Mouse (Mus musculus) midbrain, embryonic 11.5 days (tissue): ENCODE data around the gene Ubr2. TPM values are rescaled to one million over a fixed set of nuclear protein-coding genes. Genes with fewer than 3 reads are reported as not detected.

Experiments
- ATAC-seq: fragments of 200-750 bp; cut with Nextera tagmentation; 2 replicates; pipeline ENCODE4 v1.8.0; 2017; ENCODE audit warnings: moderate TSS enrichment, moderate library complexity; ENCODE audit not compliant: low FRiP score
- DNase-seq: peaks from one replicate; pipeline ENCODE4 v3.0.0; 2015; ENCODE audit warnings: low spot score; ENCODE audit errors: missing footprints
- H3K27ac ChIP-seq: fragments of 300-500 bp; sonication (generic); 2 replicates; pipeline ENCODE4 v1.5.1; 2014; ENCODE audit warnings: low read depth, low read length
- H3K27me3 ChIP-seq: fragments of 300-500 bp; sonication (generic); 2 replicates; pipeline ENCODE4 v1.6.1; 2014; ENCODE audit warnings: mild to moderate bottlenecking, low read length, moderate library complexity, mixed read lengths; ENCODE audit not compliant: control insufficient read depth, insufficient read depth
- H3K36me3 ChIP-seq: fragments of 300-500 bp; sonication (generic); 2 replicates; pipeline ENCODE4 v1.6.1; 2014; ENCODE audit warnings: mild to moderate bottlenecking, low read length, moderate library complexity, mixed read lengths; ENCODE audit not compliant: control insufficient read depth, insufficient read depth
- H3K4me1 ChIP-seq: fragments of 300-500 bp; sonication (generic); 2 replicates; pipeline ENCODE4 v1.6.1; 2014; ENCODE audit warnings: low read length; ENCODE audit not compliant: control insufficient read depth, insufficient read depth
- H3K4me2 ChIP-seq: fragments of 300-500 bp; sonication (generic); 2 replicates; pipeline ENCODE4 v1.6.1; 2014; ENCODE audit warnings: mild to moderate bottlenecking, moderate library complexity
- H3K4me3 ChIP-seq: fragments of 300-500 bp; sonication (generic); 2 replicates; pipeline ENCODE4 v1.5.1; 2014; ENCODE audit warnings: low read depth, low read length
- H3K9ac ChIP-seq: fragments of 300-500 bp; sonication (generic); 2 replicates; pipeline ENCODE4 v1.6.1; 2014; ENCODE audit warnings: low read length
- H3K9me3 ChIP-seq: fragments of 300-500 bp; sonication (generic); 2 replicates; pipeline ENCODE4 v1.6.1; 2016; ENCODE audit warnings: low read length; ENCODE audit not compliant: control insufficient read depth
- WGBS: fragments of 180-500 bp; shearing (Covaris S2); extraction: QIAGEN DNeasy Blood & Tissue Kit; methylation state at CpG from one replicate; pipeline ENCODE4 v1.1.7; 2014; 5-methylcytosine and 5-hydroxymethylcytosine counted together
- polyA plus RNA-seq: library from polyadenylated mRNA; unstranded; fragments of >200 nt; fragmentation: Nextera tagmentation; extraction: Ambion mirVana; gene quantifications from 2 replicates; pipeline ENCODE4 v1.2.1, GENCODE M21; 2014

The Ubr2 gene
- polyA plus RNA-seq, 1 experiment from 2014 or later, result 18.7 TPM

GRCm38 (mm10) chr17:46929277-46929676 lies 81.1 kb downstream of the Ubr2 start:
- 89% methylated on average over 12 of the region's 12 CpGs for WGBS
- Histone ChIP-seq H3K4me2 (no peak overlapping the region), H3K36me3 (peaks cover 23% of the 10 kb centered on the region), H3K9ac (no peak overlapping the region), H3K4me3 (no peak overlapping the region), H3K27ac (no peak overlapping the region), H3K9me3 (no peaks in the 10 kb centered on the region), H3K27me3 (no peaks in the 10 kb centered on the region), H3K4me1 (no peaks in the 10 kb centered on the region)
- DNase-seq (no peak), ATAC-seq (no peak)

DNA sequence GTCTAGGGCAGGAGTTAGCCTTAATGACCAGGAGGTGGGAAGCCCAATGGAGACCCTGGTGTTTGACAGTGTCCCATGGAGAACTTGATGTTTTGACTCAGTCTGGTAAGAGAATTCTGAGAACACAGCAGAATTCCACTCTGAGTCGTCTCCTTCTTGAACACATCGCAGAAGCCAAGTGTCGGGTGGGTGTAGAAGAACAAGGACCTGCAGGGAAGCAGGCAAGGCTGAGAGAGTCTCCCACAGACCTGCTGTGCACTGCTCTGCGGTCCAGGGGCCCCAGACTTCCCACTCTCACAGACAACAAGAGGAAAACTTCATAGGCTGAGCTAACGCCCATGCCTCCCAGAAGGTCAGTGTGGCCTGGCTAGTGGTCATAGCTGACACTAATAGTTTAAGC lies 82.6 kb downstream of the Ubr2 start:
- no peaks in the 10 kb centered on the region for H3K27me3 ChIP-seq
- H3K9me3 ChIP-seq, result no peaks in the 10 kb centered on the region
- no peak for DNase-seq
- no peak for ATAC-seq
- H3K36me3 ChIP-seq, result peaks cover 12% of the 10 kb centered on the region; the same call in 1 of the 2 replicates
- no peak overlapping the region for H3K27ac ChIP-seq
- no peak overlapping the region for H3K4me3 ChIP-seq
- H3K9ac ChIP-seq, result no peak overlapping the region
- H3K4me2 ChIP-seq, result no peak overlapping the region
- H3K4me1 ChIP-seq, result no peaks in the 10 kb centered on the region
- 92% methylated on average over 5 of the region's 5 CpGs for WGBS

- Histone ChIP-seq H3K4me1 (no peaks in the 10 kb centered on the region), H3K27ac (no peak overlapping the region), H3K4me2 (no peak overlapping the region), H3K27me3 (no peaks in the 10 kb centered on the region), H3K36me3 (peaks cover 5% of the 10 kb centered on the region; the same call in 1 of the 2 replicates), H3K9me3 (no peaks in the 10 kb centered on the region), H3K4me3 (no peak overlapping the region), H3K9ac (no peak overlapping the region)
- 75% methylated on average over 3 of the region's 3 CpGs for WGBS
- no peak for DNase-seq
- ATAC-seq, result no peak
Observed at GRCm38 (mm10) chr17:46926941-46927340, 83.4 kb downstream of the Ubr2 start.

DNA sequence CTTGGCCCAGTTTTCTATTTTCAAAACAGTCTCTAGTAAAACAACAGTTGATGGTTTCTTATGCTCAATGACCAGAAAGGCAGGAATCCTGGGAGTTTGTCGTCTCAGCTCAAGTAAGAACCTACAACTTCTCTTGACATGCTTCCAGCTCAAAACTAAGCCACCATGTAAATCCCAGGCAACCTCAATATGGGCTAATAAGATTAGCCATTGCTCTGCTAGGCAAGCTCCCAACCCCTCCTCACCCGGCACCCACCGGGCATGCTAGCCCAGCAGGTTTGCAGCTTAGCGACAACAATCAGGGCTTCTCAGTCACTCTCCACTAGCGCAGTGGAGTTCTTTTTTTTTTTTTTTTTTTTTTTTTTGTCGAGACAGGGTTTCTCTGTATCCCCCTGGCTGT lies 84.2 kb downstream of the Ubr2 start:
- Histone ChIP-seq H3K4me2 (no peak overlapping the region), H3K9me3 (no peaks in the 10 kb centered on the region), H3K36me3 (peaks cover 3% of the 10 kb centered on the region; the same call in 1 of the 2 replicates), H3K4me3 (no peak overlapping the region), H3K4me1 (no peaks in the 10 kb centered on the region), H3K27me3 (no peaks in the 10 kb centered on the region), H3K9ac (no peak overlapping the region), H3K27ac (no peak overlapping the region)
- 25% methylated on average over 6 of the region's 6 CpGs for WGBS
- no peak for DNase-seq
- no peak for ATAC-seq

GRCm38 (mm10) chr17:46920855-46921254 lies 89.5 kb downstream of the Ubr2 start:
- H3K4me2 ChIP-seq, result no peak overlapping the region
- no peaks in the 10 kb centered on the region for H3K4me1 ChIP-seq
- no peak overlapping the region for H3K27ac ChIP-seq
- H3K36me3 ChIP-seq, result no peaks in the 10 kb centered on the region
- DNase-seq (no peak), ATAC-seq (no peak)
- H3K9ac ChIP-seq, result no peak overlapping the region
- 65% methylated on average over 6 of the region's 6 CpGs for WGBS
- H3K4me3 ChIP-seq, result no peak overlapping the region
- H3K9me3 ChIP-seq, result no peaks in the 10 kb centered on the region
- no peaks in the 10 kb centered on the region for H3K27me3 ChIP-seq

DNA sequence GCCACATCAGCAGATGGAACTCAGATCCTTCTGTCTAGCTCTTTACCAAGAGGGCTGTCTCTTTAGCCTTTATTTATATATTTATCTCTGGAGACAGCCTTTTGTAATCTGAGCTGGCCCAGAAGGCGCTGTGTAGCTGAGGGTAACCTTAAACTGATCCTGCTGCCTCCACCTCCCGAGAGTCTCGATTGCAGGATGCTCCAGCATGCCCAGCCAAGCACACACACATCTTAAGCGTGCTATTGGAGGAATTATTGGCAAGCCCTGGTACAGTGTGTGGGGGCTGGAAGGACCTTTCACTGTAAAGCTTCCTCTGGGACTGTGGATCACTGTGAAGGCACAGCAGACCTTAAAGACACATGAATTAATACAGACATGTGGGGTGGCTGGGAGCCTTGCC lies 91.4 kb downstream of the Ubr2 start:
- 60% methylated on average over 4 of the region's 4 CpGs for WGBS
- Histone ChIP-seq H3K9ac (no peak overlapping the region), H3K27ac (no peak overlapping the region), H3K27me3 (no peaks in the 10 kb centered on the region), H3K4me3 (no peak overlapping the region), H3K4me1 (no peaks in the 10 kb centered on the region), H3K36me3 (no peaks in the 10 kb centered on the region), H3K4me2 (no peak overlapping the region), H3K9me3 (no peaks in the 10 kb centered on the region)
- DNase-seq (no peak), ATAC-seq (no peak)

DNA sequence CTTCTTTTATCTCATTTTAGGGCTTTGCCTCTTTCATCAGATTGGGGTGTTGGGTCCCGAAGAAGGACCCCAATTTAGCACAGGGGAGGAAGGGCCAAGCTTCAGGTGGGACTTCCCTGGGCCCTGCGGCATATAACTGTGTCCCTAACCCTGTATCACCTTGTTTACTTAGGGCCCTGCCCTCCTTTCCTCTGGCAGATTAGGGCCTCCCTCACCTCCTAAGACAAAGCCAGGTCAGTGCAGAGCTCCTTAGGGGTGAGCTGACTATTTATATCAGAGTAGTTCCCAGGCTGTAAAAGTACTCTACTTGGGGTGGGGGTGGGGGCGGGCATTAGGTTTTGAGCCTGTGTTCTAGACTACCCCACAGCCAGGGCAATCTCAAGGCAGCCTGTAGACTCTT lies 95.2 kb downstream of the Ubr2 start:
- peaks cover 4% of the 10 kb centered on the region for H3K4me1 ChIP-seq
- 69% methylated on average over 3 of the region's 3 CpGs for WGBS
- DNase-seq, result no peak
- H3K4me2 ChIP-seq, result no peak overlapping the region
- no peak overlapping the region for H3K27ac ChIP-seq
- no peak overlapping the region for H3K9ac ChIP-seq
- no peaks in the 10 kb centered on the region for H3K36me3 ChIP-seq
- H3K4me3 ChIP-seq, result no peak overlapping the region
- no peaks in the 10 kb centered on the region for H3K9me3 ChIP-seq
- no peaks in the 10 kb centered on the region for H3K27me3 ChIP-seq
- no peak for ATAC-seq

DNA sequence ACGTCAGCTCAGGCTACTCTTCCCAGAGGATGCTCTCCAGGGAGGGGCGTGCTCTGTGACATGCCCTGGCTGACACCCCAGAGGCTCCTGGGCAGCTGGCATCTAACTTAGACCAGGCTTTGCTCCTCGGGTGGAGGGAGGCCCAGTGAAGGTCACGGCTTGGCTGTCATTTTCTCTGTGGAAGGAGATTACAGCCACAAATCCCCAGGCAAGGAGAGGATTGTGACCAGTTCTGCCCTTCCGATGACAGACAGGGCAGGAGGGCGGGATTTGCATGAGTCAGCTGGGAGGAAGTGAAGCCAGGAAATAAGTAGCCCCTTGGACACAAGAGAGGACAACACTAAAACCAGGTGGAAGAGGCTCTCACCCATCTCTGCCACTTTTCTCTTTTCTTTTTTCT lies 98.0 kb downstream of the Ubr2 start:
- Histone ChIP-seq H3K36me3 (no peaks in the 10 kb centered on the region), H3K4me1 (peaks cover 4% of the 10 kb centered on the region), H3K27ac (no peak overlapping the region), H3K9me3 (no peaks in the 10 kb centered on the region), H3K9ac (no peak overlapping the region), H3K4me2 (no peak overlapping the region), H3K4me3 (no peak overlapping the region), H3K27me3 (no peaks in the 10 kb centered on the region)
- ATAC-seq (no peak), DNase-seq (no peak)
- WGBS, result 29% methylated on average over 6 of the region's 6 CpGs

- WGBS, result 77% methylated on average over 10 of the region's 10 CpGs
- ATAC-seq (no peak), DNase-seq (no peak)
- Histone ChIP-seq H3K9me3 (no peaks in the 10 kb centered on the region), H3K9ac (no peak within 1 kb of the TSS), H3K4me2 (no peak within 1 kb of the TSS), H3K27ac (no peak within 1 kb of the TSS), H3K4me1 (peaks cover 4% of the 10 kb centered on the region), H3K27me3 (no peaks in the 10 kb centered on the region), H3K36me3 (no peaks in the 10 kb centered on the region), H3K4me3 (no peak within 1 kb of the TSS)
Observed at GRCm38 (mm10) chr17:46910186-46910585, 100.2 kb downstream of the Ubr2 start, which contains the start of gene Prph2. Gene Prph2 (plus strand): TSS chr17:46910459.
